Mouse (Mus musculus) spleen, postnatal 36 days (tissue): ENCODE results near the gene Pnpla1.
A peak's percentile ranks its signal among the peaks of the same experiment; 100 is the strongest.
"Not testable (repeated sequence)": the region's sequence is repeated elsewhere in the genome, so short reads cannot be mapped to it uniquely, and the experiment has no call there.

ENCODE experiments used
- DNase-seq, 2 experiments: peaks; one replicate each; pipeline ENCODE4 v3.0.0; 2022; ENCODE audit warnings: low spot score in 2 of 2, mixed read lengths in 1 of 2

Pnpla1 gene

GRCm38 (mm10) chr17:28858205-28858604 lies at the start of gene Pnpla1:
Gene Pnpla1 (plus strand): TSS chr17:28858411.
- no peak for DNase-seq

- no peak for DNase-seq
Observed at GRCm38 (mm10) chr17:28808714-28809113, 49.5 kb upstream of the Pnpla1 start.

- DNase-seq = peak; percentile 48 to 66
Observed at GRCm38 (mm10) chr17:28809175-28809831, 48.9 kb upstream of the Pnpla1 start.

- DNase-seq = no peak
Observed at GRCm38 (mm10) chr17:28812345-28812744, 45.9 kb upstream of the Pnpla1 start.

DNA sequence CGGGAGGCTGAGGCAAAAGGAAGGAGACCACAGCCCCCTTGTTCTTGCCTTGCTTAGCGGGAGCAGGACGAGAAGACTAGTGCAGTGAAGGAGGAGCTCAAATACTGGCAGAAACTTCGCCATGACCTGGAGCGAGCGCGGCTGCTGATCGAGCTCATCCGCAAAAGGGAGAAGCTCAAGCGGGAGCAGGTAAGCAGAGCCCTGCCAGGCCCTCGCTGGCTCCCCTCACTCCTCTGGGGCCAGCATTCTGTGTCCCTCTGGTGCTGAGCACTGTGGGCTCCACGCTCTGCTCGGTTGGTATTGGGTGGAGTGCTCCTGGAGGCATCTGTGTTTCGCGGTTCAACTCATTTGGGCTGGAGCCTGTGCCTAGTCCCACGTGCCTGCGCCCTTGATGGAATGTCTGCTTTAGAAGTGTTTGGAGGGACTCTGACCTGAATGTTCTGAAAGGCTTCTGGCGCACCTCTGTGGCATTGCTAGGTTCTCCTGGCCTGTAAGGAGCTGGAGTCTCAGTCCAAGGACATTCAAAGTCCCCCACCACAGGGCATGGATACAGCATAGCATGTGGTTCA lies 43.6 kb upstream of the Pnpla1 start:
- no peak for DNase-seq

DNA sequence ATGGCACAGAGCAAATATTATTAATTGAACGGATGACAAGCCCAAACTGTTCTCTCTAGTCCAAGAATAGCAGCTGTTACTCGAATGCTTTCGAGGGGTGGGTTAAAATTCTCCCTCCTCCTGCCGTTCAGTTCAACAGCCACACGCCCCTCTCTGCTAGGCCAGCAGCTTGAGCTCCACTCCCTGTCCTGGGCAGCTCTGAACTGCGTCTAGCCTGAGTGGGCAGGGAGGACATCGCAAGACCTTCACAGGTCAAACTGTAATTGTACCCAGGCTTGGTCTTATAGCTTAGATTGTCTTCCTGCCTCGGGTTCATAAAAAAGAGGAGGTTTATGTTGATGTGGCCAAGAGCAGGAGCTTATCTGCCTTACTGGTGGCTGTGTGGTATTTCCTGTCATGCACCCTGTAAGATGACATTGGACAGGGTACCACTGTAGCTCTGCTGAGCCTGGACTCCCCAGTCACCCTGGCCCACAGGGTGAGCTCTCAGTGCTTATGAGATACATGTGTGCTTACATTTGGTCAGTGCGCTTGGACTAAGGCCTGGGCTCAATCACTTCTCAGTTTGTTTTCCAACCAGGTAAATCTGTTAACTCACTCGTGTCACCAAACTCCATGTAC lies 42.7 kb upstream of the Pnpla1 start:
- no peak for DNase-seq

GRCm38 (mm10) chr17:28816326-28816725 lies 41.9 kb upstream of the Pnpla1 start:
- not testable (repeated sequence) for DNase-seq

DNA sequence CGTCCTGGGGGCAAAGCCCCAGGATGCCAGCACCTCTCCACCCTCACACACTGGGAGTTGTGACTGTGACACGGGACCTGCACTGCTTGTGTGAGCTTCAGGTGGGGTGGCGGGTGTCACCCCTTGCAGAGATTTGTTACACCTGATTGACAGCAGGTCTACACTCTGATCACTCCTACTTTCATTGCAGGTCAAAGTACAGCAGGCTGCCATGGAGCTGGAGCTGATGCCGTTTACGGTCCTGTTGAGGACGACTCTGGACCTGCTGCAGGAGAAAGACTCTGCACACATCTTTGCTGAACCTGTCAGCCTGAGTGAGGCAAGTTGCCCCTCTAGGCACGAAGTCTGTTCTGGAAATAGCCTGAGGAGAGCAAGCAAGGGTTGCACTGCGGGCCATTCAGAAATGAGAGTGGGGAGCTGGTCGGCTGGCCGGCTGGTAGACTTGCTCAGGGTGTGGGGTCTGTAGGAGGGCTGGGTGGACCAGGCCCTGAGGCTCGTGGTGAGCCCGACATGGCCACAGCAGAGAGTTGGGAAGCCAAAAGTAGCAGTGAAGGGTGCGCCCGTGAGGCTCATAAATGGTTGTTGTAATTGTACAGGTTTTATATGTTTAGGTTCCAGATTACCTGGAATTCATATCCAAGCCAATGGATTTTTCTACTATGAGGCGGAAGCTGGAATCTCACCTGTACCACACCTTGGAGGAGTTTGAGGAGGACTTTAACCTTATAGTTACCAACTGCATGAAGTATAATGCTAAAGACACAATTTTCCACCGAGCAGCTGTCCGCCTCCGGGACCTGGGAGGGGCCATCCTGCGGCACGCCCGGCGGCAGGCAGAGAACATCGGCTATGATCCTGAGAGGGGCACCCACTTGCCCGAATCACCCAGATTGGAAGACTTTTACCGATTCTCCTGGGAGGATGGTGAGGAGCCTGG lies 41.1 kb upstream of the Pnpla1 start:
- no peak for DNase-seq

DNA sequence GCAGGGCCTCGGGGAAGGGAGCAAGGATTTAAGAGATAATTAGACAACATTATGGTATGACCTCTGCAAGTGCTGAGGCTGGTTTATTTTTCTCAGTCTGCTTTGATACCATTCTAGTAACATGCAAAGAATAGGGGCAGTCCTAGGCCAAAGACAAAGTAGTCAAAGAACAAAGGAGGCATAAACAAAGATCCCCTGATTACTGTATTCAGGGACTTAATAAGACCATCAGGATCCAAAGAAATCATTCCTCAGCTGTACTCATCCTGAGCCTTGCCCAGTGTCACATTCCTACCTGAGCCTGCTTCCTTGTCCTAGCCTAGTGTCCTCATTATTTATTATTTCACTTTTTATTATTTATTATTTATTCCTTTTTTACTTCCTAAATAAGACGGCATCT lies 38.0 kb upstream of the Pnpla1 start:
- DNase-seq = no peak

- DNase-seq = peak; percentile 65 to 80
Observed at GRCm38 (mm10) chr17:28823004-28823745, 35.0 kb upstream of the Pnpla1 start.

DNA sequence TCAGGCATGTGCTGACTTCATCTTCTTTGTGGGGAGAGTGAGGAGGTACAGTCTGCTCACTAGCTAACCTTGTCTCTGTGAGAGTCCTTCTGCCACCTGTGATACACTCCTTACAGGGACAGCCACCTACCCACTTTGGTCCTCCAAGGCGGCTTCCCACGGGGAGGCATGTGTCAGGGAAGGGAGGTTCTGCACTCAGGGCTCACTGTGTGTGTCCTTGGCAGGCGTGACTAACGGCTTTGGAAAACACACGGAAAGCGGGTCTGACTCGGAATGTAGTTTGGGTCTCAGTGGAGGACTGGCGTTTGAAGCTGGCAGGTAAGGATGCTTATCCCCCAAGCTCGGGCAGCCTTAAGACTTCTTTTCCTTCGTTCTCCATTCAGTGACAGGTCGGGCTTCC lies 34.5 kb upstream of the Pnpla1 start:
- DNase-seq = no peak

GRCm38 (mm10) chr17:28824896-28825295 lies 33.3 kb upstream of the Pnpla1 start:
- DNase-seq = no peak

DNA sequence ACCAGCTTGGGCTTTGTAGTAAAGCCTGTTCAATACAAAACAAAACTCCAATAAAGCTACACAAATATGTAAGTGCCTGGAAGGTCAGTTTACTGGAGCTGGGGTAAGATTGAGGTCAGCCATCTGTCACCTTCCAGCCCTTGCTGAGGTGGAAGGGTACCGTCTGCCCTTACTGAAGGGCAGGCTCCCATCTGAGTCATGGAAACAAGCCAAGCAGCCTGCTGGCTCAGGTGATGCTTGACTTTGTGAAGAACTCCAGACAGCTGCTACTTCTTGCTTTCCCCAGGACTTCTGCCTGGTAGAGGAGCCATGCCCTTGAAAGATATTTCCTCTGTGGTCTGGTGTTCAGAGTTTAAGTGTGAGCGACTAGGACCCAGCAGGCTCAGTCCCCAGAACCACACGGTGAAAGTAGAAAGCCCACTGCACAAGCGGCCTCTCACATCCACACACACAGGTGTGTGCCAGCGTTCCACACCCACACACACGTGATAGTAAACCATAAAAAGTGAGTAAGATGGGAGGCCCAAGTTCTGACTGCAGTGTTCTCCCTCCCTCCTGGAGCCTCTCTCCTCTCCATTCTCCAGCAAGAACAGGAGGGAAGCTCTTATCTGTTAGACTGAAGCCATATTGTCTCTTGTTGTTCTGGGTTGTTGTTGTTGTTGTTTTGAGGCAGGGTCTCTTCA lies 32.7 kb upstream of the Pnpla1 start:
- no peak for DNase-seq

- DNase-seq = no peak
Observed at GRCm38 (mm10) chr17:28827665-28828231, 30.5 kb upstream of the Pnpla1 start.

DNA sequence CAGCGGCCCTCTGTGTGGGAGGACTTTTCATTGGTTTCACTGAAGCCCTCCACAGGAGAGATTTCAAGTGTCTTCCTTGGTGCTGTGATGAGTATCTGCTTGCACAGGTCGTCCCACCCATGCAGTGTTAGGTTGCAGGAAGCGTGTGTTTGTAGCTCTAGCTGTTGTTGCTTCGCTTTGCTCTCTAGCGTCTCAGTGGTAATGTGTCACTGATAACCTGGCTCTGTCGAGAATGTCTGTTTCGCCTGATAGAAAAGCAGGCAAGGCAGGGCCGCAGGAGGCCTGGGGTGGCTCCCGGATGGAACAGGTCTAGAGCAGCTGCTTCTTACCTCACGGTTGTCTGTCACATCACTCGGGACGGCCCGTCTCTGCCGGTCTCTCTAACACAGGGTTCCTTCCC lies 29.1 kb upstream of the Pnpla1 start:
- peak; percentile 56 to 74 for DNase-seq

- no peak for DNase-seq
Observed at GRCm38 (mm10) chr17:28831065-28831464, 27.1 kb upstream of the Pnpla1 start.

DNA sequence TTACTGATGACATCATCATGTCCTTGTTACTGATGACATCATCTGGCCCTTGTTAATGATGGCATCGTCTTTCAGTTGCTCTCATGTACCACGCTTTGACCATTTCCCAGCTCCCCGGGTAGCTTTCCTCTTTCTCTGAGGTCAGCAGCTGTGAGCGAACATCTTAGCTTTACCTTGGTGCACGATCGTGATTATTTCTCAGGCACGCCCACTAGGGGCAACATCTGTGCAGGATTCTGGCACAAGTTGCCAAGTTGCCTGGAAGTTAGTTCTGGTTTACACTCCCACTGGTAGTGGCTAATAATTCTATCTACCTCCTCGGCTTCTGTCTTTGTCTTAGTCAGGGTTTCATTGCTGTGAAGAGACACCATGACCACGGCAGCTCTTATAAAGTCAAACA lies 26.2 kb upstream of the Pnpla1 start:
- no peak for DNase-seq

- DNase-seq = peak; percentile 27 to 55
Observed at GRCm38 (mm10) chr17:28832875-28833274, 25.3 kb upstream of the Pnpla1 start.

- no peak for DNase-seq
Observed at GRCm38 (mm10) chr17:28834676-28835075, 23.5 kb upstream of the Pnpla1 start.

DNA sequence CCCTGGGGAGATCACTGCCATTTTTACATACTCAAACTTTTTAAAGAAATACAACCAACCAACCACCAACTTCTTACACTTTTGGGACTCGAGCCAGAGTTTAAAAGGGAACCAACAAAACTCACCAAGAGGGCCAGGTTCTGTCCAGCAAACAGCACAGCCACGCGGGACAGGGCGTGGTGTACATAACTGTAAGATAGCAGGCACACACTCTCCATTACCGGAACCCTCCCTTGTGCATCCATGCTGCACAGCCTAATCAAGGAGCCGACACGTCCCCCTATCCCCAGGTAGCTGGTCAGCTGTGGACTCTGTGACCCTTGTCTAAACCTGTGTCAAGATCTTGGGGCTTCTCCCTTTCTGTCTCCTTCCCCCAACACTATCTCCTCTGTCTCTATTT lies 20.4 kb upstream of the Pnpla1 start:
- DNase-seq = no peak

GRCm38 (mm10) chr17:28841947-28842346 lies 16.3 kb upstream of the Pnpla1 start:
- DNase-seq = not testable (repeated sequence)
